Comparison of ENCODE assay signal across 27 mouse cellular contexts in genomic region chrX:19555944-19556343, GRCm38 (mm10).
"Had no signal": no experiment of that assay in that cellular context is flagged by ENCODE, and none has a peak within 500 bp of the region (broad histone marks: within the 10 kb centered on the region; RNA-seq: fewer than 3 reads in every experiment).

No protein-coding gene starts in this region.

- H3K4me2 ChIP-seq: heart, embryonic 12.5 days; hindbrain, embryonic 12.5 days; hindbrain, embryonic 14.5 days; intestine, embryonic 15.5 days; limb, embryonic 13.5 days; limb, embryonic 15.5 days; liver, embryonic 12.5 days had no signal

- H3K9me3 ChIP-seq: heart, embryonic 10.5 days; hindbrain, embryonic 10.5 days; hindbrain, embryonic 12.5 days; intestine, embryonic 15.5 days; limb, embryonic 13.5 days; limb, embryonic 15.5 days; liver, embryonic 12.5 days had no signal

- H3K27me3 ChIP-seq: heart, embryonic 12.5 days; hindbrain, embryonic 12.5 days; intestine, embryonic 15.5 days; limb, embryonic 13.5 days; limb, embryonic 15.5 days; liver, embryonic 12.5 days had no signal

- H3K4me3 ChIP-seq: gastrocnemius, adult 2 months; heart, embryonic 10.5 days; heart, embryonic 12.5 days; hindbrain, embryonic 10.5 days; hindbrain, embryonic 12.5 days; intestine, embryonic 15.5 days; limb, embryonic 13.5 days; limb, embryonic 15.5 days; liver, embryonic 12.5 days had no signal

- DNase-seq: gastrocnemius, adult 2 months; gastrocnemius, postnatal 10 days; gastrocnemius, postnatal 25 days; heart, adult 18-20 months; heart, postnatal 10 days; heart, postnatal 4 days; kidney, adult 18-20 months; kidney, adult 8-10 months; kidney, postnatal 10 days; kidney, postnatal 25 days; kidney, postnatal 4 days; layer of hippocampus, adult 9-11 months; layer of hippocampus, postnatal 36 days; left cerebral cortex, postnatal 4 days had no signal

- H3K9ac ChIP-seq: heart, embryonic 12.5 days; hindbrain, embryonic 12.5 days; hindbrain, embryonic 14.5 days; intestine, embryonic 15.5 days; limb, embryonic 13.5 days; limb, embryonic 15.5 days; liver, embryonic 12.5 days; liver, embryonic 14.5 days had no signal

- H3K36me3 ChIP-seq: heart, embryonic 10.5 days; heart, embryonic 12.5 days; hindbrain, embryonic 10.5 days; hindbrain, embryonic 12.5 days; intestine, embryonic 15.5 days; limb, embryonic 13.5 days; limb, embryonic 15.5 days; liver, embryonic 12.5 days had no signal

- H3K4me1 ChIP-seq: heart, embryonic 10.5 days; heart, embryonic 12.5 days; hindbrain, embryonic 10.5 days; hindbrain, embryonic 12.5 days; intestine, embryonic 15.5 days; limb, embryonic 13.5 days; limb, embryonic 15.5 days; liver, embryonic 12.5 days had no signal

- ATAC-seq: hindbrain, embryonic 16.5 days; inflammation-experienced regulatory T-cells, adult 6 months; intestine, embryonic 15.5 days; intestine, postnatal 0 days; liver, embryonic 12.5 days had no signal

- H3K27ac ChIP-seq: gastrocnemius, adult 2 months; heart, embryonic 10.5 days; hindbrain, embryonic 10.5 days; hindbrain, embryonic 12.5 days; hindbrain, embryonic 14.5 days; intestine, embryonic 15.5 days; limb, embryonic 13.5 days; limb, embryonic 15.5 days; liver, embryonic 12.5 days; liver, embryonic 14.5 days had no signal
